Mouse (Mus musculus) liver, embryonic 14.5 days (tissue): ENCODE measurements around the gene Lrrc8a. TPM values are rescaled to one million over a fixed set of nuclear protein-coding genes. Genes with fewer than 3 reads are reported as not detected.

Experiments used
- ATAC-seq: fragments of 200-750 bp; cut with Nextera tagmentation; 2 replicates; pipeline ENCODE4 v1.8.0; 2017; ENCODE audit warnings: moderate number of reproducible peaks, mild to moderate bottlenecking, moderate library complexity; ENCODE audit not compliant: insufficient read depth
- DNase-seq, 3 experiments: peaks; one replicate each; pipeline ENCODE4 v3.0.0-alpha.2; 2012 to 2013; ENCODE audit warnings: low read depth in 3 of 3, low spot score in 3 of 3
- H3K27ac ChIP-seq: fragments of 300-500 bp; sonication (generic); 2 replicates; pipeline ENCODE4 v1.5.1; 2014; ENCODE audit warnings: moderate library complexity, mild to moderate bottlenecking, control low read depth, inconsistent platforms
- H3K27me3 ChIP-seq: fragments of 300-500 bp; sonication (generic); 2 replicates; pipeline ENCODE4 v1.6.1; 2014; ENCODE audit warnings: mild to moderate bottlenecking, low read length, moderate library complexity; ENCODE audit not compliant: control insufficient read depth, insufficient read depth
- H3K36me3 ChIP-seq: fragments of 300-500 bp; sonication (generic); replicated peaks from 2 replicates; pipeline ENCODE4 v1.6.1; 2014; ENCODE audit warnings: low read depth; ENCODE audit not compliant: control insufficient read depth, insufficient read depth
- H3K4me1 ChIP-seq, 2 experiments: fragments of 200-500 bp in 1 of 2; fragments of 300-500 bp in 1 of 2; sonication (generic) in 1 of 2; replicated peaks; 2 replicates each; pipeline ENCODE4 v1.6.1; 2012 to 2014; ENCODE audit warnings: antibody characterized with exemption in 1 of 2, inconsistent platforms in 1 of 2, low read length in 1 of 2; ENCODE audit not compliant: control insufficient read depth in 2 of 2, insufficient read depth in 2 of 2
- H3K4me2 ChIP-seq: fragments of 300-500 bp; sonication (generic); 2 replicates; pipeline ENCODE4 v1.6.1; 2014; ENCODE audit warnings: low read depth, mild to moderate bottlenecking, control low read depth, moderate library complexity
- H3K4me3 ChIP-seq, 2 experiments: fragments of 200-500 bp in 1 of 2; fragments of 300-500 bp in 1 of 2; sonication (generic) in 1 of 2; 2 replicates each; pipeline ENCODE4 v1.5.1; 2012 to 2014; ENCODE audit warnings: low read depth in 2 of 2, low read length in 2 of 2, mild to moderate bottlenecking in 2 of 2, control low read depth in 1 of 2, inconsistent platforms in 1 of 2, moderate library complexity in 1 of 2; ENCODE audit not compliant: insufficient read depth in 1 of 2
- H3K9ac ChIP-seq: fragments of 300-500 bp; sonication (generic); replicated peaks from 2 replicates; pipeline ENCODE4 v1.6.1; 2014; ENCODE audit warnings: mild to moderate bottlenecking, control low read depth, moderate library complexity
- H3K9me3 ChIP-seq: fragments of 300-500 bp; sonication (generic); 2 replicates; pipeline ENCODE4 v1.6.1; 2016; ENCODE audit warnings: low read length, mixed read lengths; ENCODE audit not compliant: control insufficient read depth
- CTCF ChIP-seq: IDR thresholded peaks from 2 replicates; pipeline ENCODE4 v1.5.1; 2016; ENCODE audit warnings: antibody characterized with exemption, low read depth, control low read depth
- EP300 ChIP-seq: IDR thresholded peaks from 2 replicates; pipeline ENCODE4 v1.6.1; 2016; ENCODE audit warnings: antibody characterized with exemption, low read depth
- WGBS: fragments of 180-500 bp; shearing (Covaris S2); extraction: QIAGEN DNeasy Blood & Tissue Kit; methylation state at CpG from one replicate; pipeline ENCODE4 v1.1.7; 2014; ENCODE audit not compliant: insufficient replicate concordance; 5-methylcytosine and 5-hydroxymethylcytosine counted together
- polyA plus RNA-seq, 2 experiments: library from polyadenylated mRNA; depleted of rRNA in 1 of 2; stranded (reverse) in 1 of 2; unstranded in 1 of 2; fragments of >200 nt; fragmentation: Nextera tagmentation in 1 of 2; extraction: Ambion mirVana in 1 of 2; gene quantifications; 2 replicates each; pipeline versions ENCODE4 v1.2.1 to v1.2.3; 2012 to 2014

The Lrrc8a gene
- polyA plus RNA-seq, 2 experiments: 3.4 to 10.8 TPM

GRCm38 (mm10) chr2:30238906-30239465 lies 1.5 kb downstream of the Lrrc8a start:
- DNase-seq: no peak

GRCm38 (mm10) chr2:30239777-30240176 lies 2.3 kb downstream of the Lrrc8a start:
- Histone ChIP-seq H3K27me3 (no peaks in the 10 kb centered on the region), H3K9me3 (no peaks in the 10 kb centered on the region), H3K27ac (peak overlapping the region; percentile 53), H3K4me1 (peaks cover 12 to 31% of the 10 kb centered on the region in 2 experiments), H3K9ac (peak overlapping the region; percentile 83), H3K4me2 (peak overlapping the region; percentile 94), H3K4me3 (peak overlapping the region; percentile 11 to 84), H3K36me3 (peaks cover 16% of the 10 kb centered on the region)
- 28% methylated on average over 4 of the region's 4 CpGs for WGBS
- ATAC-seq (peak; percentile 21), DNase-seq (peak in 2 of 3 experiments; percentile 33 to 35)
- TF ChIP-seq CTCF: no peak
- no peak for TF ChIP-seq EP300

More at GRCm38 (mm10) chr2:30238906-30239465, 1.5 kb downstream of the Lrrc8a start:
- H3K9me3 ChIP-seq: no peaks in the 10 kb centered on the region
- peaks cover 12 to 31% of the 10 kb centered on the region in 2 experiments for H3K4me1 ChIP-seq
- peak overlapping the region; percentile 84 to 94 for H3K4me3 ChIP-seq
- ATAC-seq: no peak
- H3K4me2 ChIP-seq: peak overlapping the region; percentile 94
- peaks cover 16% of the 10 kb centered on the region for H3K36me3 ChIP-seq
- peak overlapping the region; percentile 53 for H3K27ac ChIP-seq
- no peaks in the 10 kb centered on the region for H3K27me3 ChIP-seq
- TF ChIP-seq EP300 (no peak), CTCF (no peak)
- peak overlapping the region; percentile 83 for H3K9ac ChIP-seq
- 60% methylated on average over 3 of the region's 3 CpGs for WGBS

DNA sequence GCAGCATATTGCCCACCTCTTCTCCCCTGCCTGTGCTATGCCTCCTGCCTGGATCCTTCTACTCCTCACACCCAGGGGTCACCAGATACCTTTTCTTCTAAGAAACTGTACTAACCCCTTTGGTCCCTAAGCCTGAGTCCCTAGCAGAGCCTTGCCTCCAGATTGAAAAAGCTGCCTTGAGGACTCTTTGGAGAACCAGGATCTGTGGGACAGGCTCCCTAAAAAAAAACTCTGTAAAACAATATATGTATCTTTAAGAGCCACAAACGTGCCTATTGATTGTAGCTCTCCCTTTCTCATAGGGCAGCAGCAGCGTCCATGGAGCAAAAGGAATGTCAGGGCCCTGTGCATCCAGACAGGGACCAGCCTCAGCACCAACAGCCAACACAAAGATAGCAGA lies 2.8 kb downstream of the Lrrc8a start, which contains the start of gene Gm28035:
Gene Gm28035, plus strand, starts transcription at position 301 of the 400 bp plus-strand sequence.
- peaks cover 12 to 31% of the 10 kb centered on the region in 2 experiments for H3K4me1 ChIP-seq
- no peak for TF ChIP-seq EP300
- no peak for TF ChIP-seq CTCF
- peak within 1 kb of the TSS; percentile 11 to 84 for H3K4me3 ChIP-seq
- H3K9me3 ChIP-seq: no peaks in the 10 kb centered on the region
- H3K36me3 ChIP-seq: peaks cover 16% of the 10 kb centered on the region
- DNase-seq: no peak
- H3K27me3 ChIP-seq: no peaks in the 10 kb centered on the region
- H3K9ac ChIP-seq: peak within 1 kb of the TSS; percentile 83
- 73% methylated on average over 2 of the region's 2 CpGs for WGBS
- ATAC-seq: no peak
- peak within 1 kb of the TSS; percentile 94 for H3K4me2 ChIP-seq
- peak within 1 kb of the TSS; percentile 53 for H3K27ac ChIP-seq

DNA sequence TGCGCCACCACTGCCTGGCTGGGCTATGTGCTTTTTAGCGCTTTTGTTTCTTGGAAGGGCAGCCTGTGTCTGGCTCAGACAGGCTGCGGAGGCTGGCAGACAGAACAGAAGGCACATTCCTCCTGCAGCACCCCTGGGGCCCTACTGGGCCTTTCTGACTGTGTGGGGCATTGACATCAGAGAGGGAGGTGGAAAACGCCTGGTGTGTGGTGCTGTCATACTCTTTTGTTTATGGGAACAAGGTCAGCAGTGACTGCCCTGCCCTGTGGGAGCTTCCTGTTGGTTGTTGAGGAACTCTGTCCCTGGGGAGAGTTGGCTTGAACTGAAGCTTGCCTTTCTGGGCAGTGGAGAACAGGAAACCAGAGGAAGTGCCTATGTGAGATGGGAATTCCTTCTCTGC lies 5.0 kb downstream of the Lrrc8a start:
- no peak overlapping the region for H3K27ac ChIP-seq
- H3K36me3 ChIP-seq: peaks cover 16% of the 10 kb centered on the region
- H3K9ac ChIP-seq: no peak overlapping the region
- H3K27me3 ChIP-seq: no peaks in the 10 kb centered on the region
- TF ChIP-seq CTCF: no peak
- TF ChIP-seq EP300: no peak
- H3K4me3 ChIP-seq: no peak overlapping the region
- DNase-seq (no peak), ATAC-seq (no peak)
- no peak overlapping the region for H3K4me2 ChIP-seq
- no peaks in the 10 kb centered on the region for H3K9me3 ChIP-seq
- WGBS: 62% methylated on average over 4 of the region's 4 CpGs
- H3K4me1 ChIP-seq: peaks cover 12 to 27% of the 10 kb centered on the region in 2 experiments

- Histone ChIP-seq H3K27ac (no peak overlapping the region), H3K9me3 (no peaks in the 10 kb centered on the region), H3K4me3 (no peak overlapping the region), H3K27me3 (no peaks in the 10 kb centered on the region), H3K36me3 (peaks cover 16% of the 10 kb centered on the region), H3K4me2 (no peak overlapping the region), H3K9ac (no peak overlapping the region), H3K4me1 (peaks cover 12 to 24% of the 10 kb centered on the region in 2 experiments)
- ATAC-seq: no peak
- whole genome bisulfite sequencing: 92% methylated on average over 4 of the region's 4 CpGs
- TF ChIP-seq EP300: no peak
- TF ChIP-seq CTCF: no peak
- DNase-seq: no peak
Measured at GRCm38 (mm10) chr2:30243391-30243790, 5.9 kb downstream of the Lrrc8a start.
